Mouse (Mus musculus): Measurements from ENCODE around the gene Casq2. TPM values are rescaled to one million over a fixed set of nuclear protein-coding genes. Genes with fewer than 3 reads are reported as not detected.
A peak's percentile ranks its signal among the peaks of the same experiment; 100 is the strongest.

Gene Casq2
- polyA plus RNA-seq, 1 experiment from 2014 or later = 105 TPM

- Histone ChIP-seq H3K9me3 (replicated peaks) (peaks cover 4% of the 10 kb centered on the region; the same call in 1 of the 2 replicates), H3K27me3 (replicated peaks) (no peaks in the 10 kb centered on the region), H3K9ac (no peak overlapping the region), H3K4me3 (no peak overlapping the region), H3K4me2 (no peak overlapping the region), H3K36me3 (no peaks in the 10 kb centered on the region), H3K4me1 (replicated peaks) (peaks cover 43% of the 10 kb centered on the region), H3K27ac (ENCODE audit: poor library complexity, severe bottlenecking) (no peak overlapping the region)
- peak; percentile 76 for ATAC-seq (ENCODE audit: insufficient number of reproducible peaks, low FRiP score)
- 20% methylated on average over 3 of the region's 3 CpGs for WGBS
Measured at GRCm38 (mm10) chr3:102081862-102082261, 4.4 kb upstream of the Casq2 start.

GRCm38 (mm10) chr3:102083589-102084230 lies 2.5 kb upstream of the Casq2 start:
- Histone ChIP-seq H3K27ac (ENCODE audit: poor library complexity, severe bottlenecking) (no peak overlapping the region; the same call in 1 of the 2 replicates), H3K36me3 (no peaks in the 10 kb centered on the region), H3K27me3 (replicated peaks) (no peaks in the 10 kb centered on the region), H3K9me3 (replicated peaks) (no peaks in the 10 kb centered on the region), H3K4me2 (peak overlapping the region; percentile 17; the same call in 1 of the 2 replicates), H3K4me3 (no peak overlapping the region), H3K9ac (no peak overlapping the region), H3K4me1 (replicated peaks) (peaks cover 53% of the 10 kb centered on the region)
- peak; percentile 17; the same call in 1 of the 2 replicates for ATAC-seq (ENCODE audit: insufficient number of reproducible peaks, low FRiP score)
- 18% methylated on average over 13 of the region's 13 CpGs for WGBS

GRCm38 (mm10) chr3:102084833-102085491 lies 1.3 kb upstream of the Casq2 start:
- no peak overlapping the region for H3K4me2 ChIP-seq
- no peak for ATAC-seq (ENCODE audit: insufficient number of reproducible peaks, low FRiP score)
- no peaks in the 10 kb centered on the region for H3K9me3 ChIP-seq (replicated peaks)
- no peaks in the 10 kb centered on the region for H3K27me3 ChIP-seq (replicated peaks)
- no peak overlapping the region for H3K4me3 ChIP-seq
- no peak overlapping the region for H3K9ac ChIP-seq
- H3K36me3 ChIP-seq = no peaks in the 10 kb centered on the region
- peaks cover 53% of the 10 kb centered on the region for H3K4me1 ChIP-seq (replicated peaks)
- 62% methylated on average over 13 of the region's 13 CpGs for WGBS
- no peak overlapping the region for H3K27ac ChIP-seq (ENCODE audit: poor library complexity, severe bottlenecking)

GRCm38 (mm10) chr3:102085719-102086118 lies 496 bp upstream of the Casq2 start:
- peaks cover 53% of the 10 kb centered on the region for H3K4me1 ChIP-seq (replicated peaks)

GRCm38 (mm10) chr3:102094841-102095240 lies 8.6 kb downstream of the Casq2 start:
- no peak for ATAC-seq (ENCODE audit: insufficient number of reproducible peaks, low FRiP score)
- Histone ChIP-seq H3K9ac (no peak overlapping the region), H3K4me2 (no peak overlapping the region), H3K9me3 (replicated peaks) (no peaks in the 10 kb centered on the region), H3K36me3 (peaks cover 5% of the 10 kb centered on the region; the same call in 1 of the 2 replicates), H3K27ac (ENCODE audit: poor library complexity, severe bottlenecking) (no peak overlapping the region), H3K27me3 (replicated peaks) (no peaks in the 10 kb centered on the region), H3K4me3 (no peak overlapping the region), H3K4me1 (replicated peaks) (peaks cover 15% of the 10 kb centered on the region)
- 89% methylated on average over 3 of the region's 3 CpGs for WGBS

More at GRCm38 (mm10) chr3:102085719-102086118, 496 bp upstream of the Casq2 start:
- Histone ChIP-seq H3K36me3 (no peaks in the 10 kb centered on the region), H3K27ac (ENCODE audit: poor library complexity, severe bottlenecking) (peak overlapping the region; percentile 52), H3K4me2 (peak overlapping the region; percentile 41), H3K27me3 (replicated peaks) (no peaks in the 10 kb centered on the region), H3K4me3 (no peak overlapping the region), H3K9me3 (replicated peaks) (no peaks in the 10 kb centered on the region), H3K9ac (no peak overlapping the region)
- ATAC-seq (ENCODE audit: insufficient number of reproducible peaks, low FRiP score) = no peak
- WGBS = 18% methylated on average over 12 of the region's 12 CpGs

- Histone ChIP-seq H3K9ac (no peak overlapping the region), H3K27ac (ENCODE audit: poor library complexity, severe bottlenecking) (no peak overlapping the region), H3K4me3 (no peak overlapping the region), H3K4me1 (replicated peaks) (peaks cover 21% of the 10 kb centered on the region), H3K4me2 (no peak overlapping the region), H3K36me3 (peaks cover 5% of the 10 kb centered on the region; the same call in 1 of the 2 replicates), H3K9me3 (replicated peaks) (no peaks in the 10 kb centered on the region), H3K27me3 (replicated peaks) (no peaks in the 10 kb centered on the region)
- WGBS = 79% methylated on average over 5 of the region's 5 CpGs
- ATAC-seq (ENCODE audit: insufficient number of reproducible peaks, low FRiP score) = no peak
Measured at GRCm38 (mm10) chr3:102095412-102095811, 9.2 kb downstream of the Casq2 start.

GRCm38 (mm10) chr3:102096366-102096765 lies 10.2 kb downstream of the Casq2 start:
- H3K27me3 ChIP-seq (replicated peaks) = no peaks in the 10 kb centered on the region
- ATAC-seq (ENCODE audit: insufficient number of reproducible peaks, low FRiP score) = no peak
- H3K9me3 ChIP-seq (replicated peaks) = no peaks in the 10 kb centered on the region
- 85% methylated on average over 8 of the region's 8 CpGs for WGBS
- H3K4me3 ChIP-seq = no peak overlapping the region
- no peak overlapping the region for H3K4me2 ChIP-seq
- H3K36me3 ChIP-seq = peaks cover 5% of the 10 kb centered on the region; the same call in 1 of the 2 replicates
- no peak overlapping the region for H3K9ac ChIP-seq
- H3K27ac ChIP-seq (ENCODE audit: poor library complexity, severe bottlenecking) = no peak overlapping the region
- H3K4me1 ChIP-seq (replicated peaks) = peaks cover 22% of the 10 kb centered on the region

GRCm38 (mm10) chr3:102096976-102097375 lies 10.8 kb downstream of the Casq2 start:
- no peak overlapping the region for H3K4me2 ChIP-seq
- no peak overlapping the region for H3K27ac ChIP-seq (ENCODE audit: poor library complexity, severe bottlenecking)
- peaks cover 22% of the 10 kb centered on the region for H3K4me1 ChIP-seq (replicated peaks)
- no peaks in the 10 kb centered on the region for H3K9me3 ChIP-seq (replicated peaks)
- ATAC-seq (ENCODE audit: insufficient number of reproducible peaks, low FRiP score) = no peak
- H3K27me3 ChIP-seq (replicated peaks) = no peaks in the 10 kb centered on the region
- 80% methylated on average over 2 of the region's 2 CpGs for WGBS
- H3K9ac ChIP-seq = no peak overlapping the region
- H3K36me3 ChIP-seq = peaks cover 5% of the 10 kb centered on the region; the same call in 1 of the 2 replicates
- H3K4me3 ChIP-seq = no peak overlapping the region

- H3K4me2 ChIP-seq = no peak overlapping the region
- H3K4me3 ChIP-seq = no peak overlapping the region
- no peaks in the 10 kb centered on the region for H3K36me3 ChIP-seq
- H3K9ac ChIP-seq = no peak overlapping the region
- H3K4me1 ChIP-seq (replicated peaks) = peaks cover 22% of the 10 kb centered on the region
- ATAC-seq (ENCODE audit: insufficient number of reproducible peaks, low FRiP score) = peak; percentile 18; the same call in 1 of the 2 replicates
- H3K27me3 ChIP-seq (replicated peaks) = no peaks in the 10 kb centered on the region
- H3K9me3 ChIP-seq (replicated peaks) = no peaks in the 10 kb centered on the region
- 28% methylated on average over 9 of the region's 10 CpGs for whole genome bisulfite sequencing
- H3K27ac ChIP-seq (ENCODE audit: poor library complexity, severe bottlenecking) = peak overlapping the region; percentile 63
Measured at GRCm38 (mm10) chr3:102099242-102099641, 13.0 kb downstream of the Casq2 start.

GRCm38 (mm10) chr3:102099793-102100192 lies 13.6 kb downstream of the Casq2 start:
- WGBS = 64% methylated on average over 3 of the region's 3 CpGs
- peaks cover 22% of the 10 kb centered on the region for H3K4me1 ChIP-seq (replicated peaks)
- H3K4me2 ChIP-seq = no peak overlapping the region
- H3K36me3 ChIP-seq = no peaks in the 10 kb centered on the region
- no peak overlapping the region for H3K9ac ChIP-seq
- no peak overlapping the region for H3K4me3 ChIP-seq
- H3K27ac ChIP-seq (ENCODE audit: poor library complexity, severe bottlenecking) = peak overlapping the region; percentile 63
- no peaks in the 10 kb centered on the region for H3K9me3 ChIP-seq (replicated peaks)
- no peaks in the 10 kb centered on the region for H3K27me3 ChIP-seq (replicated peaks)
- ATAC-seq (ENCODE audit: insufficient number of reproducible peaks, low FRiP score) = no peak

- H3K36me3 ChIP-seq = no peaks in the 10 kb centered on the region
- WGBS = 89% methylated on average over 4 of the region's 4 CpGs
- H3K9ac ChIP-seq = no peak overlapping the region
- peaks cover 22% of the 10 kb centered on the region for H3K4me1 ChIP-seq (replicated peaks)
- no peaks in the 10 kb centered on the region for H3K9me3 ChIP-seq (replicated peaks)
- H3K4me3 ChIP-seq = no peak overlapping the region
- no peak for ATAC-seq (ENCODE audit: insufficient number of reproducible peaks, low FRiP score)
- no peaks in the 10 kb centered on the region for H3K27me3 ChIP-seq (replicated peaks)
- no peak overlapping the region for H3K4me2 ChIP-seq
- H3K27ac ChIP-seq (ENCODE audit: poor library complexity, severe bottlenecking) = no peak overlapping the region
Measured at GRCm38 (mm10) chr3:102101445-102101844, 15.2 kb downstream of the Casq2 start.
